Mouse (Mus musculus) bone marrow macrophage, adult 2 months (primary cell): Measurements from ENCODE around the gene Syt6.

Experiments
- CTCF ChIP-seq: IDR thresholded peaks from 2 replicates; pipeline ENCODE4 v1.5.1; 2012; ENCODE audit warnings: low read depth, mild to moderate bottlenecking, low read length, moderate library complexity
- POLR2A ChIP-seq: IDR thresholded peaks from 2 replicates; pipeline ENCODE4 v1.6.1; 2012; ENCODE audit warnings: mild to moderate bottlenecking, low read depth, low read length, borderline replicate concordance

GRCm38 (mm10) chr3:103589636-103590035, 14.6 kb downstream of the Syt6 start:
- TF ChIP-seq CTCF: no peak
- no peak for TF ChIP-seq POLR2A
